Mouse (Mus musculus): ENCODE measurements around the gene Adnp. TPM values are rescaled to one million over a fixed set of nuclear protein-coding genes. Genes with fewer than 3 reads are reported as not detected.

The Adnp gene
- polyA plus RNA-seq (2015; fragmentation: Nextera tagmentation; extraction: Ambion mirVana) = 3.5 and 5.0 TPM in 2 replicates

DNA sequence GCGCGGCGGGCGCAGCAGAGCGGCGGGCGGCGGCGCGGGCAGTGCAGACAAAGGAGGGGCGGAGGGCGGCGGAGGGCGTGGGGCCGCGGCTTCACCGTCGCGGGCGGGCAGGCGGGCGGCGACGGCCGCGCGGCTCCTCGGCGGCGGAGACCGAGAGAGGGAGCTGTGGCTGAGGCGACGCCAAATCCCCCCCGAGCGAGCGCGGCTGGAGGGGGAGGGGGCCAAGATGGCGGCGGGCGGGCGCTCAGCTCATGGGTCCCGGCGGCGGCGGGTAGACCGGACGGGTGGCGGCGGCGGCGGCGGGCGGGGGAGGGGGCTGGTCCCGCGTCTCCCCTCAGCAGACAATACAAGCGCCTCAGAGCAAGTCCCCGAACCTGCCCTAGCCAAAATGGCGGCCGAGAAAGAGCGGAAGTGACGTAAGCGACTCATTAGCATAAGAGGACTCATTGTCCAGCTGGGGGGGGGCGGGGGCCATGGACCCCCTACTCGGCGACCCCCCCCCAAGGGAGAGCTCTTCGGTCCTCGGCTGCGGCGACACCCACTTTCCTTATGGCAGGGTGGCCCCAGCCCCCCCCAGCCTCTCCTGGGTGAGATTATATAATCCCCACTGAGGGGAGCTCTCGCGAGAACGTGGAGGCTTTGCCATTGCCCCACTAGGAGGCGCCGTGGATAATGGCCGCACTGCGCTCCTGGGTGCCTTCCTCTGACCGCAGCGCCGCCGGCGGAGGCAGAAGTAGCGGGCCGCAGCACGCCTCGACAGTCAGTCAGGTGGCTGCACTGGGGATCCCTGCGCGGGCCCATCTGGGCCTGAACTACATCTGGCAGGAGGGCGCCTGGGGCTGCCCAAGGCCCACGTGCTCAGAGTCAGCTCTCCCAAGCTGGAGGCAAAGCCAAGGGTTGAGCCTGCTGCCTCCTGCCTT, at the start of gene Adnp:
Gene Adnp (minus strand): TSS at position 388 of the 920 bp plus-strand sequence.

DNA sequence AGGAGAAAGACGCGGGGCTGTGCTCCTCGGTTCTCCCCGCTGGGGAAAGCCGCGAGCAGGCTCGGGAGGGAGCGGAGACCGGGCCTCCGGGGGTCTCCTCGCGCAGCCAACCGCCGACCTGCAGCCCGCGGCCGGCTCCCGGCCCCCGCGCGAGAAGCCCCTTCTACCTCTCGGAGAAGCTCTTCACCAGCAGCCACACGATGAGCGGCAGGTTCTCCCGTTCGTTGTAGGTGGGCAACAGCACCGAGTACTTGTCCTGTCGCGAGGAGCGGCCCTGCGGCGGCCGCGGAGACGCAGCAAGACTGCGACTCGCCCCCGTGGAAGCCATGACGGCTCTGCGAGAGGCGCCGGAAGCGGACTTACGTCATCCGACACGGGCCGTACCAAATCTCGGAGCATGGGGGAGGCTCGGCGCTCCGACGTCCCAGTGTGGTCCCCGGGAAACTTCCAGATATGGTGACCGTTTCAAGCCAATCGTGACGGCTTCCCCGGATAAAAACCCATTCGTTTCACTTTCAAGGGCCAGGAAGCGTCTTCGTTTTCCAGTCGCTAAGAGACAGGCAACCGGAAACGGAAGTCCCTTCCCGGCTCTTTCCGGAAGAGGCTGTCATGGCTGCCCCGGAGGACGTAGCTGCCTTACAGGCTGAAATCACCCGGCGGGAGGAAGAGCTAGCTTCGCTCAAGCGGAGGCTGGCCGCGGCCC, 23.3 kb upstream of the Adnp start, which contains the start of the genes Gm20716, Dpm1 and Mocs3:
Gene Gm20716 (minus strand): TSS at position 339 of the 703 bp plus-strand sequence.
Gene Dpm1 (minus strand): TSS at position 566 of the 703 bp plus-strand sequence.
Gene Mocs3 (plus strand): TSS at position 597 of the 703 bp plus-strand sequence.

Small RNA genes lying within 50 kb of the gene (microRNA-seq; reads per million reads assigned to microRNA genes)
- gene Gm24561 = 0 reads per million in 2 experiments

Other genes starting within 250 kb of the Adnp start
- 0.99 and 1.2 TPM in 2 replicates for gene Ripor3, start 196.5 kb downstream of the Adnp start, polyA plus RNA-seq (2015; fragmentation: Nextera tagmentation; extraction: Ambion mirVana)
- gene Pard6b, start 126.1 kb downstream of the Adnp start, polyA plus RNA-seq (2015; fragmentation: Nextera tagmentation; extraction: Ambion mirVana) = 0.87 and 1.2 TPM in 2 replicates
- 4.7 and 6.6 TPM in 2 replicates for gene Gm20716, start 23.3 kb upstream of the Adnp start, polyA plus RNA-seq (2015; fragmentation: Nextera tagmentation; extraction: Ambion mirVana)
- 131 and 136 TPM in 2 replicates for gene Dpm1, start 23.5 kb upstream of the Adnp start, polyA plus RNA-seq (2015; fragmentation: Nextera tagmentation; extraction: Ambion mirVana)
- gene Mocs3, start 23.5 kb upstream of the Adnp start, polyA plus RNA-seq (2015; fragmentation: Nextera tagmentation; extraction: Ambion mirVana) = 4.4 and 5.2 TPM in 2 replicates
- 0.09 and 0.13 TPM in 2 replicates for gene Kcng1, start 74.6 kb upstream of the Adnp start, polyA plus RNA-seq (2015; fragmentation: Nextera tagmentation; extraction: Ambion mirVana)

All from skeletal muscle tissue, postnatal 0 days (tissue).